Mouse (Mus musculus) layer of hippocampus, postnatal 25 days (tissue): ENCODE data around the gene Wasl. TPM values are rescaled to one million over a fixed set of nuclear protein-coding genes. Genes with fewer than 3 reads are reported as not detected.
A peak's percentile ranks its signal among the peaks of the same experiment; 100 is the strongest.

ENCODE experiments used
- DNase-seq, 2 experiments: peaks; one replicate each; pipeline ENCODE4 v3.0.0; 2022; ENCODE audit warnings: mixed read lengths in 2 of 2, low spot score in 1 of 2; ENCODE audit errors: extremely low spot score in 1 of 2
- total RNA-seq, 2 experiments: library from RNA; stranded (reverse); gene quantifications; 2 replicates each; pipeline ENCODE4 v1.2.3; 2021

The Wasl gene
- total RNA-seq, 2 experiments from 2014 or later = 137 to 141 TPM

GRCm38 (mm10) chr6:24568963-24569362 lies 95.8 kb downstream of the Wasl start:
- DNase-seq = no peak

- DNase-seq = no peak
These were observed 99.9 kb downstream of the Wasl start for GRCm38 (mm10) chr6:24564886-24565285.

DNA sequence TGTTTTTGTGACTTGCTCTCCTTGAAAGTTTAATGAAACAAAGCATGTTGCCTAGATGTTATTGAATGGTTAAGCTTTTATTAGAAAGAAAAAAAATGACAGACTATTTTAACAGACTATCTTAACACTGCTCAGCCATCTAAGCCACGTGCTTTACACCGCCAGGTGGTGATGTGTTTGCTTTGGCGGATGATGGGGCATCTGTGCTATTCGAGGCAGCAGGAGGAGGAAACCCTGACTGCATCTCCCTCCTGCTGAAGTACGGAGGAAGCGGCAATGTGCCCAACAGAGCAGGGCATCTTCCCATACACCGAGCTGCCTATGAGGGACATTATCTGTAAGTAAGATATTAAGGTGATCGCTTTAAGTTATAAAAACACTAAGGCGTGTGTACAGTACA lies 100.7 kb downstream of the Wasl start:
- DNase-seq = peak in 1 of 2 experiments; percentile 35

Other genes with a start within 250 kb of the Wasl start
- 1 to 10 TPM; 1.7 to 2.0 TPM for gene Iqub, start 149.9 kb downstream of the Wasl start, total RNA-seq
- gene Ndufa5, start 137.0 kb downstream of the Wasl start, total RNA-seq = 100 to 1,000 TPM; 278 to 314 TPM
- not detected for gene Asb15, start 136.9 kb downstream of the Wasl start, total RNA-seq
- not detected for gene Lmod2, start 67.2 kb downstream of the Wasl start, total RNA-seq
- gene Hyal6, start 68.2 kb upstream of the Wasl start, total RNA-seq = not detected
- gene Hyal4, start 83.3 kb upstream of the Wasl start, total RNA-seq = not detected
- not detected for gene Spam1, start 126.2 kb upstream of the Wasl start, total RNA-seq
- gene Hyal5, start 193.0 kb upstream of the Wasl start, total RNA-seq = not detected